8 mouse cellular contexts compared by ENCODE assay signal in the genomic region with DNA sequence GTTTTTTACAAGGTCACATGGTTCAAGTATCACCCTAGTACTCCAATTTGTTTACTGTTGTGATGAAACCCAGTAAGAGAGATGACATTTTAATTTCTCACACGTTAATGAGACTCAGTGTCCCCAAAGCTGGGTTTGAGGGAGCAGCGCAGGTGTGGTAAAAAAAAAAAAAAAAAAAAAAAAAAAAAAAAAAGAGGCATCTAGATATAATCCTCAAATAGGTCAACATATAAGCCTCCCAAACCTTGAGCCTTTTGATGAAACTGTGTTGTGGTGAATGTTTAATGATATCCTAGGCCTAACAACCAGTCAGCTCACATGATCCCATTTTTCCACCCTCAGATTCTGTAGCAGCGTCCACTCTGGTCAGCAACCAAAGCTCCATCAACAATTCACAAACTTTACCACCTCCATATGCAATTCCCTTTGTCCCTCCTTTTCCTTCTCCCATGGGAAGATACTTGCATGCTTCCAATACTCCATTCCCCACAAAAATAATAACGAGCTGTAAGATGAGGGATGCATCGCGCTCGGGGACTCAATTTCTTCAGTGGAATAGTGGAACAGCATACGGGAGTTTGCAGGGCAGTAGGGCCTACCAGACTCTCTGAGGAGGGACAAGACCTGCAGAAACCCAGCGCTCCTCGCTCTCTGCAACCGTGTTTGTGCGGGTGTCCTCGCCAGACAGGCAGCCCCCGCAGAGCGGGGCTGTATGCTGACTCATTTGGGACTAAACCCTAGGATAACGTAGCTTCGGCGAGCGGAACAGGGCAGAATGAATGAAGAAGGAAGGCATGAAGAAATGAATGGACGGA. TPM values are rescaled to one million over a fixed set of nuclear protein-coding genes. Genes with fewer than 3 reads are reported as not detected.
DNase-seq lines count a peak whose midpoint lies in the region; ATAC-seq and TF ChIP-seq lines count a peak whose summit lies in the region.

No protein-coding gene starts in this region.

- H3K9me3 ChIP-seq in heart, embryonic 15.5 days (replicated peaks), result no peaks in the 10 kb centered on the region
- peaks cover 17% of the 10 kb centered on the region for H3K9me3 ChIP-seq in G1E (replicated peaks)
- no peaks in the 10 kb centered on the region for H3K9me3 ChIP-seq in forebrain, postnatal 0 days (ENCODE audit: low read length)
- H3K9me3 ChIP-seq in midbrain, embryonic 10.5 days (replicated peaks), result no peaks in the 10 kb centered on the region

- peaks cover 25% of the 10 kb centered on the region for H3K4me1 ChIP-seq in heart, embryonic 15.5 days (replicated peaks)
- H3K4me1 ChIP-seq in G1E (ENCODE audit: insufficient read depth, low read depth, low read length), result peaks cover 69% of the 10 kb centered on the region
- peaks cover 12% of the 10 kb centered on the region for H3K4me1 ChIP-seq in forebrain, postnatal 0 days (ENCODE audit: insufficient read depth)
- H3K4me1 ChIP-seq in midbrain, embryonic 10.5 days, result peaks cover 27% of the 10 kb centered on the region

- no peak for TF ChIP-seq CTCF in G1E (IDR thresholded peaks at IDR 0.05; ENCODE audit: low read depth, low read length)
- TF ChIP-seq CTCF in forebrain, postnatal 0 days (IDR thresholded peaks at IDR 0.05; ENCODE audit: low read depth), result no peak

- DNase-seq in heart, adult 18-20 months, result no peak
- no peak for DNase-seq in G1E (ENCODE audit: low spot score)
- DNase-seq in forebrain, postnatal 0 days, result no peak
- DNase-seq in midbrain, embryonic 10.5 days (ENCODE audit: low spot score), result no peak
- no peak for DNase-seq in cerebellum, postnatal 36 days
- no peak for DNase-seq in right cerebral cortex, adult 18-20 months
- no peak for DNase-seq in frontal cortex, adult 2 months (ENCODE audit: extremely low spot score in 1 of 2, low spot score in 1 of 2)

- H3K4me3 ChIP-seq in heart, embryonic 15.5 days, result peak overlapping the region; percentile 88
- peak overlapping the region; percentile 92 for H3K4me3 ChIP-seq in G1E (ENCODE audit: low read depth, low read length)
- H3K4me3 ChIP-seq in forebrain, postnatal 0 days (ENCODE audit: low read depth, low read length), result peak overlapping the region; percentile 98
- H3K4me3 ChIP-seq in midbrain, embryonic 10.5 days, result peak overlapping the region; percentile 96

- ATAC-seq in heart, embryonic 15.5 days (replicated peaks; ENCODE audit: insufficient number of reproducible peaks, insufficient read depth, low FRiP score, low read depth), result no peak; the same call in 1 of the 2 replicates
- no peak for ATAC-seq in G1E (ENCODE audit: extremely low read depth, insufficient number of reproducible peaks, low FRiP score, poor library complexity, severe bottlenecking)
- ATAC-seq in forebrain, postnatal 0 days, result peak; percentile 21

- peaks cover 19% of the 10 kb centered on the region for H3K36me3 ChIP-seq in heart, embryonic 15.5 days
- peaks cover 62% of the 10 kb centered on the region for H3K36me3 ChIP-seq in G1E (replicated peaks)
- H3K36me3 ChIP-seq in forebrain, postnatal 0 days (ENCODE audit: insufficient read depth), result peaks cover 21% of the 10 kb centered on the region
- peaks cover 63% of the 10 kb centered on the region for H3K36me3 ChIP-seq in midbrain, embryonic 10.5 days

- peak overlapping the region; percentile 99 for H3K27ac ChIP-seq in heart, embryonic 15.5 days
- H3K27ac ChIP-seq in forebrain, postnatal 0 days (ENCODE audit: low read depth, low read length), result peak overlapping the region; percentile 99
- H3K27ac ChIP-seq in midbrain, embryonic 10.5 days (replicated peaks), result peak overlapping the region; percentile 97

- peak overlapping the region; percentile 96 for H3K9ac ChIP-seq in heart, embryonic 15.5 days
- H3K9ac ChIP-seq in forebrain, postnatal 0 days, result peak overlapping the region; percentile 97

- H3K27me3 ChIP-seq in heart, embryonic 15.5 days, result no peaks in the 10 kb centered on the region
- H3K27me3 ChIP-seq in G1E (ENCODE audit: insufficient read depth, low read length), result no peaks in the 10 kb centered on the region
- H3K27me3 ChIP-seq in forebrain, postnatal 0 days (ENCODE audit: insufficient read depth, low read length), result no peaks in the 10 kb centered on the region
- H3K27me3 ChIP-seq in midbrain, embryonic 10.5 days (ENCODE audit: low read depth, poor library complexity, severe bottlenecking), result no peaks in the 10 kb centered on the region

- WGBS in heart, embryonic 15.5 days, result 3% methylated on average over 20 of the region's 20 CpGs
- 5% methylated on average over 20 of the region's 20 CpGs for WGBS in forebrain, postnatal 0 days
- WGBS in midbrain, embryonic 10.5 days, result 5% methylated on average over 20 of the region's 20 CpGs

- peak overlapping the region; percentile 86 for H3K4me2 ChIP-seq in heart, embryonic 15.5 days
- H3K4me2 ChIP-seq in forebrain, postnatal 0 days (ENCODE audit: low read depth), result peak overlapping the region; percentile 66

RNA-seq across cellular contexts. Expression of a gene that starts 1.0 kb away (rescaled TPM):
- polyA plus RNA-seq in heart, embryonic 15.5 days (2015; fragmentation: Nextera tagmentation; extraction: Ambion mirVana), result 5.3 and 7.0 TPM in 2 replicates
- total RNA-seq in heart, adult 18-20 months (2021), result 10 to 100 TPM; 16.7 to 17.9 TPM
- total RNA-seq in G1E (2014; fragmentation: Nextera tagmentation) (46.8 and 58.5 TPM in 2 replicates), G1E (2017) (42.1 and 45.0 TPM in 2 replicates)
- 27.9 and 36.7 TPM in 2 replicates for polyA plus RNA-seq in G1E (2012)
- 31.2 and 37.7 TPM in 2 replicates for total RNA-seq in forebrain, postnatal 0 days (2014; rRNA removed)
- 3.8 and 4.2 TPM in 2 replicates for polyA plus RNA-seq in forebrain, postnatal 0 days (2015; fragmentation: Nextera tagmentation; extraction: Ambion mirVana)
- 17.2 and 18.7 TPM in 2 replicates for polyA plus RNA-seq in midbrain, embryonic 10.5 days (2016; fragmentation: Nextera tagmentation; extraction: Ambion mirVana)
- 16.0 TPM in 2 replicates for polyA plus RNA-seq in frontal cortex, adult 2 months (2012; rRNA removed)

RNA-seq across cellular contexts. Expression of a gene that starts 1.6 kb away (rescaled TPM):
- 7.9 and 11.1 TPM in 2 replicates for polyA plus RNA-seq in heart, embryonic 15.5 days (2015; fragmentation: Nextera tagmentation; extraction: Ambion mirVana)
- 1 to 10 TPM; 3.4 to 4.1 TPM for total RNA-seq in heart, adult 18-20 months (2021)
- total RNA-seq in G1E (2014; fragmentation: Nextera tagmentation) (9.2 and 14.9 TPM in 2 replicates), G1E (2017) (4.2 and 5.7 TPM in 2 replicates)
- 33.9 and 39.5 TPM in 2 replicates for polyA plus RNA-seq in G1E (2012)
- total RNA-seq in forebrain, postnatal 0 days (2014; rRNA removed), result 16.0 and 25.1 TPM in 2 replicates
- polyA plus RNA-seq in forebrain, postnatal 0 days (2015; fragmentation: Nextera tagmentation; extraction: Ambion mirVana), result 23.7 and 34.2 TPM in 2 replicates
- 41.5 and 47.3 TPM in 2 replicates for polyA plus RNA-seq in midbrain, embryonic 10.5 days (2016; fragmentation: Nextera tagmentation; extraction: Ambion mirVana)
- 13.9 and 15.1 TPM in 2 replicates for polyA plus RNA-seq in frontal cortex, adult 2 months (2012; rRNA removed)

RNA-seq across cellular contexts. Expression of a gene that starts 15.8 kb away (rescaled TPM):
- 1.2 and 1.7 TPM in 2 replicates for polyA plus RNA-seq in heart, embryonic 15.5 days (2015; fragmentation: Nextera tagmentation; extraction: Ambion mirVana)
- total RNA-seq in heart, adult 18-20 months (2021), result 1 to 10 TPM in 1 of 2 experiments, under 1 TPM in 1; 0.52 to 1.3 TPM
- total RNA-seq in G1E (2014; fragmentation: Nextera tagmentation) (0.58 TPM in 1 of 2 replicates, not detected in the other), G1E (2017) (0.29 and 0.38 TPM in 2 replicates)
- 0.76 and 0.80 TPM in 2 replicates for polyA plus RNA-seq in G1E (2012)
- total RNA-seq in forebrain, postnatal 0 days (2014; rRNA removed), result 0.62 and 0.81 TPM in 2 replicates
- 0.24 and 0.69 TPM in 2 replicates for polyA plus RNA-seq in forebrain, postnatal 0 days (2015; fragmentation: Nextera tagmentation; extraction: Ambion mirVana)
- polyA plus RNA-seq in midbrain, embryonic 10.5 days (2016; fragmentation: Nextera tagmentation; extraction: Ambion mirVana), result 0.52 and 0.68 TPM in 2 replicates
- 4.7 and 5.2 TPM in 2 replicates for polyA plus RNA-seq in frontal cortex, adult 2 months (2012; rRNA removed)

RNA-seq across cellular contexts. Expression of a gene that starts 20.2 kb away (rescaled TPM):
- polyA plus RNA-seq in heart, embryonic 15.5 days (2015; fragmentation: Nextera tagmentation; extraction: Ambion mirVana), result not detected in 2 replicates
- under 1 TPM in 1 of 2 experiments, not detected in 1; 0.27 TPM for total RNA-seq in heart, adult 18-20 months (2021)
- total RNA-seq in G1E (2014; fragmentation: Nextera tagmentation) (not detected in 2 replicates), G1E (2017) (not detected in 2 replicates)
- polyA plus RNA-seq in G1E (2012), result not detected in 2 replicates
- not detected in 2 replicates for total RNA-seq in forebrain, postnatal 0 days (2014; rRNA removed)
- not detected in 2 replicates for polyA plus RNA-seq in forebrain, postnatal 0 days (2015; fragmentation: Nextera tagmentation; extraction: Ambion mirVana)
- not detected in 2 replicates for polyA plus RNA-seq in midbrain, embryonic 10.5 days (2016; fragmentation: Nextera tagmentation; extraction: Ambion mirVana)
- not detected in 2 replicates for polyA plus RNA-seq in frontal cortex, adult 2 months (2012; rRNA removed)

RNA-seq across cellular contexts. Expression of a gene that starts 20.4 kb away (rescaled TPM):
- 95.9 and 126 TPM in 2 replicates for polyA plus RNA-seq in heart, embryonic 15.5 days (2015; fragmentation: Nextera tagmentation; extraction: Ambion mirVana)
- total RNA-seq in heart, adult 18-20 months (2021), result 10 to 100 TPM; 19.3 to 20.8 TPM
- total RNA-seq in G1E (2014; fragmentation: Nextera tagmentation), result 53.0 and 68.8 TPM in 2 replicates
- 8.9 and 11.0 TPM in 2 replicates for total RNA-seq in G1E (2017)
- 12.6 and 16.7 TPM in 2 replicates for polyA plus RNA-seq in G1E (2012)
- total RNA-seq in forebrain, postnatal 0 days (2014; rRNA removed), result 17.2 and 28.0 TPM in 2 replicates
- 69.4 and 73.0 TPM in 2 replicates for polyA plus RNA-seq in forebrain, postnatal 0 days (2015; fragmentation: Nextera tagmentation; extraction: Ambion mirVana)
- polyA plus RNA-seq in midbrain, embryonic 10.5 days (2016; fragmentation: Nextera tagmentation; extraction: Ambion mirVana), result 43.4 and 44.6 TPM in 2 replicates
- polyA plus RNA-seq in frontal cortex, adult 2 months (2012; rRNA removed), result 54.6 and 68.7 TPM in 2 replicates
